Mouse (Mus musculus): Measurements from ENCODE around the gene Rarg.
"Not testable (repeated sequence)": the region's sequence is repeated elsewhere in the genome, so short reads cannot be mapped to it uniquely, and the experiment has no call there.

The Rarg gene

GRCm38 (mm10) chr15:102238543-102239259, 18.6 kb downstream of the Rarg start:
- no peak for DNase-seq (ENCODE audit: low read depth, low spot score)

DNA sequence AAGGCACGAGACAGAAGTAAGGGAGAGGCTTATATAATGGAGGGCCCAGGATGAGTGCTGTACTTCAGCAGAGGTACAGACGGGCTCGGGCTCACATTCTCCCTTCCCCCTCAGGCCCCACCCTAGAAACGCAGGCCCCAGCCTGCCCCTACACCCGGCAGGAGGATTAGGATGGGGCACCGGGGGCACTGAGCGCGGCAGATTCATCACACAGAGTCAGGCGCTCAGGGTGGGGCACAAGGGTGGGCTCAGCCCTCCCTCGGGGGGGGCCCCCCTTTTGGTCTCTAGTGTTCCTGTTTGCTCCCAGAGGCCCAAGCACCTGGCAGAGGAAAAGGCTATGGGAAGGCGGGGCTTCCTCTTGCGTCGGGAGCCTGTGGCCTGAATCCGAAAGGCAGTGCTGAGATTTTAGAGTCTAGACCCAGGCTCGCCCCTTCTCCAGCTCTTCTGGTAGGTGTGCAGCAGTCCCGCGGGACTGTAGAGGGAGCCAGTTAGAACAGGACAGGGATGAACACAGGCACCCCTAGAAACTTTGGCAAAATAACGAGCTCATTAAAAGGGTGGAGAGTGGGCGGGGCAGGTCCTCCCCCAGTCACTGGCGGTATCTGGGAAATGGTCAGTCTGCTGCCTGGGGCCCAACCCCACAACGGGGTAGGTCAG, 21.8 kb downstream of the Rarg start:
- no peak for DNase-seq (ENCODE audit: low read depth, low spot score)

- DNase-seq (ENCODE audit: low read depth, low spot score), result no peak
Observed at GRCm38 (mm10) chr15:102233896-102234295, 23.4 kb downstream of the Rarg start.

DNA sequence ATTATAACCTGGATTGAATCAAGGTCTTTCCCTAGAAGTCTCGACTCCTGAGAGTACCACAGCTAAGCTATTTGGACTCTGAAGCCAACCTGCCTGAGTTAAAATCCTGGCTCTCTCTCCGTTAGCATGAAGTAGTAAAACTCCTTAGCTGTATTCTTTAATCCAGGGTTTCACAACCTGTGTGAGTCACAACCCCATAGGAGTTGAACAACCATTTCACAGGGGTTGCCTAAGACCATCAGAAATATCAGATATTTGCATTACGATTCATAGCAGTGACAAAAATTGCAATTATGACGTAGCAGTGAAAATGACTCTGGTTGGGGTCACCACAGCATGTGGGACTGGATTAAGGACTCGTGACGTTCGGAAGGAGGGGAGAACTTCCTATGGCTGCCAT, 24.6 kb downstream of the Rarg start:
- no peak for DNase-seq (ENCODE audit: low read depth, low spot score)

DNA sequence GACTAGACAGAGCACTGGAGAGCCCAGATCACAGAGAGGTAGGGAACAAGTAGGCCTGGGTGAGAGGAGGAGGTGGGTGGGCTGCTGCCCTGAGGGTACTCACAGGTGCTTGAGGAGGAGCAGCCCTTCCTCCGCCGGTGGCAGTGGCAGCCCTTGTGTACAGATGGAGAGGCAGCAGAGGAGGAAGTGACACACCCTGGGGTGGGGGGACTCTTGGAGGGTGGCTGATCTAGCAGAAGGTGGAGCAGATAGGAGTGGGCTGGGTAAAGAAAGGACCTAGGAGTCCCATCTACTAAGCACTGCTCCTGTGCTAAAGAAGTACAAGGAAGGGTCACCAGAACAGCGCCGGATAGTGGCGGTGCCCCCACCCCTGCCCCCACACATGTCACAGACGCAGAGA, 25.6 kb downstream of the Rarg start, which contains the start of gene Itgb7:
Gene Itgb7 (minus strand): TSS at position 197 of the 400 bp plus-strand sequence.
- no peak for DNase-seq (ENCODE audit: low read depth, low spot score)

DNA sequence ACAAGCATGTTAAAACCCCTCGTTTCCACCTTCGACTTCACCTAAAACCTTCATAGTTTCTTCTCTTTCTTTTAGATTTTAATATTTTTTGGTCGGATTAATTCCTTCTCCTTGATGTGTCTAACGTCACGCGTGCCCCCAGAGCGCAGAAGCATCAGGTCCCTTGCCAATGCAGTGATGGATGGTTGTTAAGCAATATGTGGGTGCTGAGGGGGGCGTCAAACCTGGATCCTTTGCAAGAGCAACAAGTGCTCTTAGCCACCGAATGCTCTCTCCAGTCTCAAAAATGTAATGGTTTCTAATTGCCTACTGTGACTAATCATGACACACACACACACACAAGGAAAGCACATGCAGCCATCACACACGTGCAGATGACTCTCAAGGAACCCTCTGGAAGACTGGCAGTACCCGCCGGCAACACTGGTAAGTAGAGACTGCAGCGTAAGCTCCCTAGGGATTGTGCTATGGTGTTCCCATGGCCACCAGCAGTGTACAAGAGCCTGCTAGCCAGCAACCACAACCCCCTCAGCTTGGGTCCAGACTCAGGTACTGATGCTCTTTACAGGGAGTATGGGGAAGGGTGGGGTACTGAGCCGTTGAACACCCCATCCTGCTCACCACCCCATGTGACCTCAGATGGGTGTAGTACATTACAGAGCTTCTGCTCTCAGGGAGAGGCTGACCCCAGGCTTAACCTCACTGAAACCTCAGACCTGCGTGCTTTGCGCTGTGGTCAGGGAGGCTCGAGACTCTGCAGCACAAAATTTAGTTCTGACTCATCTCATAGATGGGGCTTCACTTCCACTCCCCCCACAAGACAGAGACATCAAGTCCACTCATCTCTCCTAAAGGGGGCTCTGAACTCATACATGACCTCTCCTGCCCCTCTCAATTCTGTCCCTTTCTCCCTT, 26.7 kb downstream of the Rarg start:
- DNase-seq (ENCODE audit: low read depth, low spot score), result no peak

- DNase-seq (ENCODE audit: low read depth, low spot score), result not testable (repeated sequence)
Observed at GRCm38 (mm10) chr15:102225619-102226018, 31.7 kb downstream of the Rarg start.

- DNase-seq (ENCODE audit: low read depth, low spot score), result no peak
Observed at GRCm38 (mm10) chr15:102224992-102225617, 32.2 kb downstream of the Rarg start.

GRCm38 (mm10) chr15:102224186-102224991, 32.9 kb downstream of the Rarg start:
- DNase-seq (ENCODE audit: low read depth, low spot score), result peak; percentile 70

DNA sequence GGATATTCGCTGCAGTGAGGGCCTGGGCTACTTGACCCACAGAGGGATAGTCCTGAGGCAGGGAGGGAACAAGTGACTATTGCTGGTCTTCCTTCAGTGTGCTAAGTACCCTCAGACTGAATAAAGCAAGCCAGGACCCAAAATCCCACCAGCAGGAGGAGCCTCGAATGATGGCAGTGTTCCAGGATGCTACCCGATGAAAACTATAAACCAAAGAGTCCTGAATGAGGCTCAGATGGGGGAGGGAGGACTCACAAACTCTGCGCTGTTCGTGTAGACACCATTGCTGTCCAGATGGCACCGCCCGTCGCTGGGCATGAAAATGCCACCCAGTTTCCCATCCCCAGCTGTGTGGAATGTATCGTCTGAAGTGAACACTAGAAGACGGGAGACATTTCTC, 34.9 kb downstream of the Rarg start:
- no peak for DNase-seq (ENCODE audit: low read depth, low spot score)

DNA sequence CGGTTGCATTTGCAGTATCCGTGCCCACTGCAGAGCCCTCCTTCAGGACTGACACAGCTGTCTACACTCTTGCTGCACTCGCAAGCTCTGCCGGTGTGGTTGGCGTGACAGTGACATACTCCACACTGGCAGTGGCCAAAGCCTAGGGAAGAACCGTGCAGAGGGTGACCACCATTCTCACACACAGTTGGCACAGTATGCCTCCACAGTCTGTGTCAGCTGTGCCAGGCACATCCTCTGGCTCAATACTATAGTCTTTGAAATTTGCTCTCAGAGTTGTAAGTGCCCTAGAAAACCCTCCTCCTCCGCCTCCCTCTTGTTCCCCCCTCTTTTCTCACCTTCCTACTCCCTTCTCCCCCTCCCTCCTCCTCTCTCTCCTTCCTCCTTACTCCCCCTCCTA, 40.0 kb downstream of the Rarg start:
- no peak for DNase-seq (ENCODE audit: low read depth, low spot score)

DNA sequence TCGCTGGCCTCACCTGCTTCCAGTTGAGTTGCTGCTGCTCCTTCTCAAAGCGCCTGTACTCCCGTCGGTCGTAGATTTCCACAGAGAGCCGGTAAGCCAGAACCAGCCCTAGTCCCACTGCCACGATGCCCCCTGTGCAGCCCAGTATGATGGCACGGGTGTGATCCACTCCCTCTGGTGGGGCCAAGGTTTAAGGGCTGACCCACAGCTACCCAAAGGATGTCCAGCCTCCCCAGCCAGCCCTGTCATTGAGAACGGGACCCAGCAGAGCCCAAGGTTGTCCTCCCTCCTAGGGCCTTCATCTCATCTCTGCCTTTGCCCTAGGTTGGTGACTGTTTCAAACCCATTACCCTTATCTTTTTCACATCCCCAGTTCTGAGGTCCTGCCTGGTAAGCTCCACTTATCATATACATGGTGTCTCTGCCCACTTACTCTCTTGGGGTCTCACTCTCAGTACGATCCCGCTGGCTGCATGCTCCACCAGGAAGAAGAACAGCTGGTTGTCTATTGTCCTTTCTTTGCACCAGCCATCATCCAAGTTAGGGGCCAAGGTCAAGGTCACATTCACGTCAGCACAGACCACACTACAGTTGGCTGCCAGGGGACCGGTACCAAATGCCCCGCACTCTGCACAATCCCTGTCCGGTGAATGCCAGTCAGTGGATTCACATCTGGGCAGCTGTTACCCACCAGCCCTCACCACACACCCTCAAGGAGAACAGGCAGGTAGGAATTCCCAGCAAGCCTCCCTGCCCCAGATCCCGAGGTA, 40.7 kb downstream of the Rarg start:
- DNase-seq (ENCODE audit: low read depth, low spot score), result no peak

- DNase-seq (ENCODE audit: low read depth, low spot score), result no peak
Observed at GRCm38 (mm10) chr15:102215624-102216023, 41.7 kb downstream of the Rarg start.

DNA sequence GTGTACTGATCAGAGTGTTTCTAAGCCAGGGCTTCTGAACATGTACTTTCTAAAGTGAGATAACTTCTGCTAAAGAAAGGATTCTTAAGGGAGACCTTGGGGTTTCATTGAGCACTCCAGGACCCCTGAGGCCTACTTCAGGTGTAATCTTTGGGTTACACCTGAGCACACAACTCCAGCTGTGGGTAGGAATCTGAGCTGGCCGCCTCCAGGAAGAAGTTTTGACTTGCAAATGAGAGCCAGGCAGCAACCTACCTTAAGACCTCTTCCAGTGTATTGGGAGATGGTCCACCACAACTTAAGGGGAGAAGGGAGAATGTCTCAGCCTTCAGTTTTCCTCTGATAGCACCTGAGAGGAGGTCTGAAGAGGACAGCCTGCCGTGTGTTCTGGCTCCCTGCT, 43.2 kb downstream of the Rarg start:
- DNase-seq (ENCODE audit: low read depth, low spot score), result no peak

DNA sequence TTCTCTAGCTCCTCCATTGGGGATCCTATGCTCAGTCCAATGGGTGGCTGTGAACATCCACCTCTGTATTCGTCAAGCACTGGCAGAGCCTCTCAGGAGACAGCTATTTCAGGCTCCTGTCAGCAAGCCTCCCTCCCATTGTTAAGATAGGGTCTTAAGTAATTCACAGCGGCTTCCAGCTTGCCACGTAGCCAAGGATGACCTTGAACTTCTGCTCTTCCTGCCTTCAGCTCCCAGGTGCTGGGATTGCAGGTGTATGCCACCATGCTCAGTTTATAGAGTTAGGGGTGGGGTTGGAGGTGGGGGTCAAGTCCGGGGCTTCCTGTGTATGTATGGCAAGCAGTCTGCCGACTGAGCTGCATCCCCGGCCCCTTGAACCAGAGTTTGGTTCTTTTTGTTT, 45.4 kb downstream of the Rarg start:
- DNase-seq (ENCODE audit: low read depth, low spot score), result no peak

DNA sequence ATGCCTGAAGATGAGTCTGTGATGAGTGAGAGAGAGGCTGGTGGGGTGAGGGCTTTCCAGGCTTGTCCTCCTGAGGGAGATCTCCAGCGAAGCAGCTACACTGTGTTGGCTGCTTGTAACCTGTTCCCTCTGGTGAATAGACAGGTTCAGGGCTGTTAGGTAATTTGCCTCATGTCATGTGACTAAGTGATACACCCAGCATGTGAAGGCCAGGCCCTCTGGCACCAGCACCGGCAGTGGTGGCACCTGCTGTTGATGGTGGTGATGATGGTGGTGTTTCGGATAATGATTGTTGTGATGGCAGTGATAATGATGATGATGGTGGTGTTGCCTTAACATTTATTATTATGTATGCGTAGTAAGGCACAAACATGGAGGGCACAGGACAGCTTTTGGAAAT, 46.5 kb downstream of the Rarg start:
- no peak for DNase-seq (ENCODE audit: low read depth, low spot score)

- DNase-seq (ENCODE audit: low read depth, low spot score), result no peak
Observed at GRCm38 (mm10) chr15:102209114-102209513, 48.2 kb downstream of the Rarg start.

- DNase-seq (ENCODE audit: low read depth, low spot score), result no peak
Observed at GRCm38 (mm10) chr15:102208092-102208561, 49.2 kb downstream of the Rarg start.

DNA sequence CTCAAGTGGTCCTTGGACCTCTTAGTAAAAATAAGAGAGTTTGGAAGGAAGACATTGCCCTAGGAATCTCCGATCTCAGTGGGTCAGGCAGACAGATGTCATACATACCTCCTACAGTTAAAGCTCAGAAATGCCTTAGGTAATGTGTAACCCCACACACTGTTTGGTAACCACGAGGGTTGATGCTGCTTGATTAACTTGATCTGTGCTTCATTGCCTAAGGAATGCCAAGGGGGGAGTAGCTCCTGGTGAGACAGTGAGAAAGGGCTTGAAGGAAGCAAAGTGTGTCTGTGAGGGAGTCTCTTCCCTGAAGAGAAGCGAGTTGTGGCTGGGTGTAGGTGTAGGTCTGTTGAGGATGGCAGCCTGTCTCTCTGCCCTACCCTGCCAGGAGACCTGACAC, 50.0 kb downstream of the Rarg start:
- no peak for DNase-seq (ENCODE audit: low read depth, low spot score)

GRCm38 (mm10) chr15:102205779-102206178, 51.5 kb downstream of the Rarg start:
- no peak for DNase-seq (ENCODE audit: low read depth, low spot score)

All from forelimb bud, embryonic 11.5 days (tissue).